Mouse (Mus musculus) limb, embryonic 10.5 days (tissue): ENCODE measurements around the gene Scaf8. TPM values are rescaled to one million over a fixed set of nuclear protein-coding genes. Genes with fewer than 3 reads are reported as not detected.
A peak's percentile ranks its signal among the peaks of the same experiment; 100 is the strongest.

Experiments used
- DNase-seq: peaks from one replicate; pipeline ENCODE4 v3.0.0-alpha.2; 2017; ENCODE audit warnings: low spot score
- H3K27ac ChIP-seq: fragments of 300-500 bp; sonication (generic); 2 replicates; pipeline ENCODE4 v1.5.1; 2016; ENCODE audit warnings: mild to moderate bottlenecking
- H3K27me3 ChIP-seq: fragments of 300-500 bp; sonication (generic); 2 replicates; pipeline ENCODE4 v1.6.1; 2016; ENCODE audit warnings: low read depth, mild to moderate bottlenecking; ENCODE audit not compliant: poor library complexity, severe bottlenecking
- H3K36me3 ChIP-seq: fragments of 300-500 bp; sonication (generic); 2 replicates; pipeline ENCODE4 v1.6.1; 2016; ENCODE audit warnings: mild to moderate bottlenecking, moderate library complexity
- H3K4me1 ChIP-seq: fragments of 300-500 bp; sonication (generic); 2 replicates; pipeline ENCODE4 v1.6.1; 2016
- H3K4me3 ChIP-seq: fragments of 300-500 bp; sonication (generic); 2 replicates; pipeline ENCODE4 v1.5.1; 2016; ENCODE audit warnings: mild to moderate bottlenecking, moderate library complexity
- H3K9me3 ChIP-seq: fragments of 300-500 bp; sonication (generic); replicated peaks from 2 replicates; pipeline ENCODE4 v1.6.1; 2016; ENCODE audit warnings: mild to moderate bottlenecking
- WGBS: fragments of 180-500 bp; shearing (Covaris S2); methylation state at CpG from one replicate; pipeline ENCODE4 v1.1.7; 2016; 5-methylcytosine and 5-hydroxymethylcytosine counted together
- polyA plus RNA-seq: library from polyadenylated mRNA; unstranded; fragments of >200 nt; fragmentation: Nextera tagmentation; extraction: Ambion mirVana; gene quantifications from 2 replicates; pipeline ENCODE4 v1.2.1, GENCODE M21; 2016

Gene Scaf8
- polyA plus RNA-seq, 1 experiment from 2014 or later, result 27.1 TPM

DNA sequence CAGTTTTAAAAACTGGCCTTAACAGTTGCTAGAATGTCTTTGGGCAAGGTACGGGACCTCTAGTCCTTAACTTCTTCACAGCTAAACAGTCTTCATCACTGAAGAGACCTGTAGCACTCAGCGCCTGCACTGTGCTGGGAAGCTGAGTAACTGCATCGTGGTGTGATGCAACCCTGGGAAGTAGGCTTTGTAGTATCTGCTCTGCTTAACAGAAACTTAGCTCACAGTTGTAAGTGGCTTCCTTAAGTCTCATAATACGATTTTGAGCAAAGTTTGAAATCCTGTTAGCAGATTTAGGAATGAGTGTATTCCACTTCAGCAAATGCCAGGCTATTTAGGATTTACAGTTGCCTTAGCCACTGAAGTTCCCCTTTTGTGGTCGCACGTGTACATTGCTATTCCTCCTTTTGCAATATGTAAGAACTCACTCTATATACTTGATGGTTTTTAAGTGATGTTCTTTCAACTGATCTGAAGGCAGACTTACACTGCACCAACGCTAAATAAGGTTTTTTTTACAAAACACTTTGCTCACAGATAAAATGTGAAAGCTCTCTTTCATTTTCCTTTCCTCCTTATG, 90.1 kb downstream of the Scaf8 start:
- peaks cover 15% of the 10 kb centered on the region for H3K4me1 ChIP-seq
- DNase-seq, result no peak
- 95% methylated on average over 7 of the region's 7 CpGs for WGBS
- no peaks in the 10 kb centered on the region for H3K27me3 ChIP-seq
- H3K36me3 ChIP-seq, result peaks cover 62% of the 10 kb centered on the region
- H3K9me3 ChIP-seq, result no peaks in the 10 kb centered on the region
- H3K4me3 ChIP-seq, result no peak overlapping the region
- no peak overlapping the region for H3K27ac ChIP-seq

DNA sequence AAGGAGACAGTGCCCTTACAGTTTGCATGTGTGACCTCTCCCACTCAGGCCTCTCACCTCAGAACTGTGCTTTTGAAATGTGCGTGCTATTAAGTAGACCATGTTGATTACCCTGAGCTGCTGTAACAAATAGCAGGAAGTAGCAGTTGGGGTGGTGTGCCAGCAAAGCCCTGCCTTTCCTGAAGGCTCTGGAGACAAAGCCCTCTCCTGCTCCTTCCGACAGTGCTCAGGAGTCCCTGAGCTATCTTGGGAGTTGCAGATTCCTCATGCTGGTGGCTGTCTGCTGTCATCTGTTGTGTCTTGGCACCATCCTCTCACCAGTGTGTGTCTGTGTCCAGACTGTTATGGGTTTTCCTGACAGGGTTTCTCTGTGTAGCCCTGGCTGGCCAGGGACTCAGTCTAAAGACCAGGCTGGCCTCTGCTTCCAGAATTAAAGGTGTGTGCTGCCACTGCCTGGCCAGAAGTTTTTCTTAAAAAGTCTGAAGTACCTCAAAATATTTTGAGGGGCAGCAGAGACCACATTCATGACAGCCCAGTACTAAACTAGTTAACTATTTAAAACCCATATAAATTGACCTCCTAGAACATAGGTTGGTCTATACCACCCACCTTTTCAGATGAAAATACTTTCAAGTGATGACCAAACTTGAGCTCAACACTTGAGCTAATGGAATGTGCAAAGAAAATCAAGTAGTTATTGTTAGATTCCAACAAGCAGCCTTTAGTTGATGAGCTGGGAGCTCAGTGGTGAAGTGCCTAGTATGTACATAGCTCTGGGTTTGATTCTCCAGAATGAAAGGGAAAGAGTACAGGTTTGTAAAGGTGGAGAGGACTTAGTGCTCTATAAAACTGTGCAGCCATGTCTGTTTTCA, 92.0 kb downstream of the Scaf8 start:
- H3K27me3 ChIP-seq, result no peaks in the 10 kb centered on the region
- peak overlapping the region; percentile 16; the same call in 1 of the 2 replicates for H3K27ac ChIP-seq
- WGBS, result 72% methylated on average over 2 of the region's 2 CpGs
- peaks cover 8% of the 10 kb centered on the region for H3K4me1 ChIP-seq
- peaks cover 51% of the 10 kb centered on the region for H3K36me3 ChIP-seq
- no peak overlapping the region for H3K4me3 ChIP-seq
- DNase-seq, result no peak
- no peaks in the 10 kb centered on the region for H3K9me3 ChIP-seq

DNA sequence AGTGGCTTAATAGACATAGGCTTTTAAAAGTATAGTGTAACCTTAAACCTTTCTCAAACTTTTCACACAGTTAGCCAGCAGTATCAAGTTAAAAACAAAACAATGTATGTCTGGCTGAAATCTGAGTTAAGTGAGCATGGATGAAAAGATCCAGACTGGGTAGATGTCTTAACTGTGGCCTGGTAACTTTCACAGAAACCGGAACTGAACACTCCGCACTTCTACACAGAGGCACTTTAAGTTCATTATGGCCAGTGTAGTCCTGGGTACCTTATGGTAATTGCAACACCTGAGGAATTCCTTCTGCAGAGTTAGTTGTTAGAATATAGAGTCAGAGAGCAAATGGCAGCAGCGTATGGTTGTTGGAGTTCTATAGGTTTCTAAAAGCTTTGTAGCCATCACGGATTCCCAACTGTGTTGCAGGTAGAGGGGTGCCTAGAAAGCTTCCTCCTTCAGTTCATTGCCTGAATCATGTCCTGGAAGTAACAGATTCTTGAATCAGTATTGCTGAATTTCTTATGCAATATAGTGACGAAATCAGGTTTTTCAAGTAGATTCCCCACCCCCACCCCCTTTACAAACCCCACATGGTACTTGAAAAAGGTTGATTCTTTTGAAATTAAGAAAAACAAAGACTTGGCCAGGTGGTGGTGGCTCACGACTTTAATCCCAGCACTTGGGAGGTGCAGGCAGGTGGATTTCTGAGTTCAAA, 92.9 kb downstream of the Scaf8 start:
- WGBS, result 90% methylated on average over 6 of the region's 6 CpGs
- Histone ChIP-seq H3K4me1 (peaks cover 8% of the 10 kb centered on the region), H3K4me3 (no peak overlapping the region), H3K9me3 (no peaks in the 10 kb centered on the region), H3K36me3 (peaks cover 52% of the 10 kb centered on the region), H3K27ac (no peak overlapping the region), H3K27me3 (no peaks in the 10 kb centered on the region)
- no peak for DNase-seq

DNA sequence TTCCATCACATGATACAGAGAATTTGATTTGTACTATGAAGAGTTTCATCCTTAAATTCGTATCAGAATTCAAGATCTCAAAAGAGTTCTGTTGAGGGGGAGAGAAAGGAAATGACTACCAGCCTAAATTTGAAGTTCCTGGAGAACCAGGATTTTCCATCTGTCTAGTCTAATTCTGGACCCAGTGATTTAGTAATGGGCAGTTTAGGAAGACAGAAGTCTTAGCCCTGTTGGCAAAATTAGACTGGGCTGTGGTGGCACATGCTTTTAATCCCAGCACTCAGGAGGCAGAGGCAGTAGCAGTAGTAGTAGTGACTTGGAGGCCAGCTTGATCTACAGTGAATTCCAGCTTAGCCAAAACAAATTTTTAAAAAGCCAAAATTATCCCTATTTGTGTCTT, 93.7 kb downstream of the Scaf8 start:
- peaks cover 55% of the 10 kb centered on the region for H3K36me3 ChIP-seq
- H3K27me3 ChIP-seq, result no peaks in the 10 kb centered on the region
- H3K4me1 ChIP-seq, result peaks cover 8% of the 10 kb centered on the region
- H3K27ac ChIP-seq, result no peak overlapping the region
- DNase-seq, result no peak
- no peak overlapping the region for H3K4me3 ChIP-seq
- no peaks in the 10 kb centered on the region for H3K9me3 ChIP-seq
- WGBS, result 87% methylated on average over 1 of the region's 1 CpGs

DNA sequence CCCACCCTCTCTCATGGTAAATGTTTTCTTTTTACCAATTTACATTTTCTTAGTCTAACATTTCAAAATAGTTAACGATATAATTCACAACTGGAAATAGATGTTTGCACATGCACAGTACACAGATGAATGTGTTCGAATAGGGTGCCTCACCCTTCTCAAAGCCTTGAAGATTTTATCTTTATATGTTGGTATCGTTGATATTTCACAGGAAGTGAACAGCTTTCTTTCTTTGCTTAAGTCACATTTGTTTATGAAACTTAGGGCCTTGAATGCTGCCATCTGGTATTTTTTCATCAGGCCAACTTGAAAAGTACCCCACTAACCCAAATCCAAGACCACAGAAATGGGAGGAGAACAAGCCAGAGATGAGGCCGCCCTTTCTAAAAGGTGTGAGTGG, 94.8 kb downstream of the Scaf8 start:
- WGBS, result 92% methylated on average over 4 of the region's 4 CpGs
- Histone ChIP-seq H3K27me3 (no peaks in the 10 kb centered on the region), H3K27ac (no peak overlapping the region), H3K9me3 (no peaks in the 10 kb centered on the region), H3K4me3 (no peak overlapping the region), H3K36me3 (peaks cover 53% of the 10 kb centered on the region), H3K4me1 (peaks cover 8% of the 10 kb centered on the region)
- no peak for DNase-seq

DNA sequence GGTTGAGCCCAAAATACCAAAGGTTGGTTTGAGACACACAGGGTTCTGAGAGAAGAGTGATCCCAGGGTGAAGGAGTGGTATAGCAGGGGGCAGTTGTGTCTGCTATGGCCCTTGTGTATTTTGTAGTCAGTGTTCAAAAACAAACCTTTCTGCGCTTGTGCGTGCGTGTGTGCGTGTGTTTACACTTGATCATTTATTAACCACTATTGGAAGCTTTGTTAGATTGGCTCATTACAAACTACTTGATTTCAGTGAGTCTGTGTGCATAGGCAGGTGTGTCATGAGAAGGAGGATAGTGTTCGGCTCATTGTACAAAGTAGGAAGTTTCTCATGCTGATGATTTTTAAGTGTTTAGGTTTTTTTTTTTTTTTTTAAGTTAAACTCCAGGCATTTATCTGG, 95.4 kb downstream of the Scaf8 start:
- 95% methylated on average over 5 of the region's 5 CpGs for WGBS
- DNase-seq, result no peak
- Histone ChIP-seq H3K27ac (no peak overlapping the region), H3K4me3 (no peak overlapping the region), H3K4me1 (peaks cover 8% of the 10 kb centered on the region), H3K36me3 (peaks cover 54% of the 10 kb centered on the region), H3K27me3 (no peaks in the 10 kb centered on the region), H3K9me3 (no peaks in the 10 kb centered on the region)

DNA sequence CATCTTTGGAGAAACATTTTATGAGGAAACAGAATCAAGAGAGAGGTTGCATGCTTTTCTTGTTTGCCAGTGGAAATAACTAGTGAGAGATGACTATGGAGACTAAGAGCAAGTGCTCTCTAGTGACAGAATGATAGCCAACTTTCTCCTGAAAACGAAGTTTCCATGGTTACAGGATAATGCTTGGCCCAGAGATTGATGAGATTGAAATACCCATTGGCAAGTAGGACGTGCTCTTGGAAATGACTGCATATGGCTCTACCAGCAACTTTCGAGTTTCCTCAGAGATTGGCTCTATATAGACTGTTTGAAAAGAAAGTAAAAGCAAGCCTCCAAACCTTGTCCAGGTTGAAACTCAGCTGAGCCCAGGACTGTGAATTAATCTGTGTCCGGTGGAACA, 97.3 kb downstream of the Scaf8 start:
- Histone ChIP-seq H3K4me1 (no peaks in the 10 kb centered on the region), H3K9me3 (no peaks in the 10 kb centered on the region), H3K27ac (no peak overlapping the region), H3K36me3 (peaks cover 63% of the 10 kb centered on the region), H3K27me3 (no peaks in the 10 kb centered on the region), H3K4me3 (no peak overlapping the region)
- WGBS, result 89% methylated on average over 4 of the region's 4 CpGs
- no peak for DNase-seq

DNA sequence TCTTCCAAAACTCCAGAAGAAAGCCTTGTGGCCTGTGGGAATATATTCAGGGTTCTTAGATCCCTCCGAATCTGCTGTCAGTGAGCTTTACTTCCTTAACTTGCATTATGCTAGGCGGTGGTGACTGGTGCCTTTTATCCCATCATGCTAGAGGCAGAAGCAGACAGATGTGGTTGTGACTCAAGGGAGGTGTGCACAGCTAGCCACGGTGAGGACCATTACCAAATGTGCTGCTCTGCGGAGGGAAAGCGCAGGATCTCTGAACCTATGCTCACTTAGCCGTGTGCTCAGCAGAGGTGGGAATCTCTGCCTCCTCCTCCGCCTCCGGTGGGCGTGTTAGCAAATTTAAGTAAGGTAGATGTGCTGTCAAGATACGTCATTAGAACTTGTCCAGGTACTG, 98.1 kb downstream of the Scaf8 start:
- 94% methylated on average over 10 of the region's 10 CpGs for WGBS
- Histone ChIP-seq H3K27ac (no peak overlapping the region), H3K27me3 (no peaks in the 10 kb centered on the region), H3K4me3 (no peak overlapping the region), H3K9me3 (no peaks in the 10 kb centered on the region), H3K36me3 (peaks cover 61% of the 10 kb centered on the region), H3K4me1 (no peaks in the 10 kb centered on the region)
- no peak for DNase-seq

DNA sequence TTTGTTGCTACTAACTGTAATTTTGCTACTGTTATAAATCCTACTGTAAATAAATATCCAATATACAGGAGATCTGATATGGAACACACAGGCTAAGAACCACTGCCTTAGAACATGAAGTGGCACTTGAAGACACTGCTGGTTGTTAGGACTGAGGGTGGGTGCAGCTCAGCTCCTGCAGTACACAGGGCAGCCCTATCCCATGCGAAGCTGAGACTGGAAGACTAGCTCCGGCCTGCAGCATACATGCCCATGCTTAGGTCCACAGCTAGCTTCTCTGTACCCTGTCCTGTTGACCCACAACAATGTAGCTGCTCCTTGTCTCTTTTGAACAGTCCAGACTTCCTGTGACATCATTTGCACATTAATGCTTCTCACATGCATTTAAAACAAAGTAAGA, 100.1 kb downstream of the Scaf8 start:
- no peak for DNase-seq
- WGBS, result 93% methylated on average over 2 of the region's 2 CpGs
- peaks cover 59% of the 10 kb centered on the region for H3K36me3 ChIP-seq

DNA sequence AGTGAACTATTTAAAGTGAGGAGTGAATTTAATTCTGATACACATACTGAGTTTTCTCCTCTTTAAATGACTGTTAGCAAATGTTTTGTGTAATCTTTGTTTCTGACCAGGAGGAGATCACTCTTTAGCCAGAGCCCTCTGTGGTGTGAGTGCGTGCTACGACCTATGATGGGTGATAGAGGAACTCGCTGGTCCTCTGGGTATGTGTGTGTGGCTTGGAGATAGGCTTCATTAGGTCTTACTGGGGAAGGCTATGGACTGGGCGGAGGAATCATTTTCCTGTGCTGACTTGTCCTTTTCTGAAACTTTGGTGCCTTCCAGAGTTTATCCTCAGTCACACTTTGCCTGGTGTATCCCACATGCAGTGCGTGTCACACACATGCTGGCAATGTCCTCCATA, 102.3 kb downstream of the Scaf8 start:
- H3K36me3 ChIP-seq, result peaks cover 49% of the 10 kb centered on the region
- no peak for DNase-seq

More for the DNA sequence above, 100.1 kb downstream of the Scaf8 start:
- Histone ChIP-seq H3K4me1 (no peaks in the 10 kb centered on the region), H3K9me3 (no peaks in the 10 kb centered on the region), H3K4me3 (no peak overlapping the region), H3K27me3 (no peaks in the 10 kb centered on the region), H3K27ac (no peak overlapping the region)

DNA sequence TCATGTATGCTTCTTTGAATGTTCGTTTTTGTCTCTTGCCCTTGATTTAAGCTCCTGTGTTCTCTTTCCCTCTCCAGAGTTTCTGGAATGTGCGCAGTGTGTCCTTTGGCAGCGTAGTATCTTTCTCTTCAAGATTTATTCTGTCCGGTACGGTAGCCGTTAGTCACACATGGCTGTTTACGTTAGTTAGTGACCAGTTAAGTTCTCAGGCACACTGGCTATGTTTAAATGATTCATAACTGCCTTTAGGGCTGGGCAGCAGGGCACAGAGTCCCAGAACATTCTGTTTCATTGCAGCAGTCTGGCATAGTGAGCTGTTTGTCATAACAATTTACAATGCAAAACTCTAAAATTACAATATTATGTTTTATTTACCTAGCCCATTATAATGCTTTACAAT, 103.6 kb downstream of the Scaf8 start:
- no peak for DNase-seq
- no peaks in the 10 kb centered on the region for H3K9me3 ChIP-seq
- H3K27ac ChIP-seq, result no peak overlapping the region
- 90% methylated on average over 7 of the region's 7 CpGs for WGBS
- no peaks in the 10 kb centered on the region for H3K27me3 ChIP-seq
- H3K4me1 ChIP-seq, result no peaks in the 10 kb centered on the region
- peaks cover 36% of the 10 kb centered on the region for H3K36me3 ChIP-seq
- no peak overlapping the region for H3K4me3 ChIP-seq

More for the DNA sequence above, 102.3 kb downstream of the Scaf8 start:
- H3K9me3 ChIP-seq, result no peaks in the 10 kb centered on the region
- H3K4me1 ChIP-seq, result no peaks in the 10 kb centered on the region
- H3K4me3 ChIP-seq, result no peak overlapping the region
- WGBS, result 90% methylated on average over 5 of the region's 5 CpGs
- H3K27me3 ChIP-seq, result no peaks in the 10 kb centered on the region
- H3K27ac ChIP-seq, result no peak overlapping the region

DNA sequence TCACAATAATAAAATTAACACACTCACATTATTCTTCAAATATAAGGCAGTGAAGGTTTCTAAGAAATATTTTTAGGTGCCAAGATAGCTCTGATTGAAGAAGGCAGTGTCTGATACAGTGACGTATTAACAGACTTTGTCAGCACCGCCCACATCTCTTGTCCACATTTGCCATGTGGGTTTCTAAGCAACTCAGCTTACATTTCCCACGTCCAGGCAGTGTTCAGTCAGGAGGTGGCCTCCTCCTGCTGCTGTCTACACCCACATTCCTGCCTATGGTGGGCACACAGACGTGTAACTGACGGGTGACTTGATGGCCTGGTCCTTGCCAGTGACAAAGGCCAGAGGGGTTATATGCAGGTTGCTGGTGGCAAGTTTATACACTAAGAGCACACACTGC, 104.1 kb downstream of the Scaf8 start:
- DNase-seq, result no peak
- Histone ChIP-seq H3K4me3 (no peak overlapping the region), H3K36me3 (peaks cover 34% of the 10 kb centered on the region), H3K9me3 (no peaks in the 10 kb centered on the region), H3K27ac (no peak overlapping the region), H3K27me3 (no peaks in the 10 kb centered on the region), H3K4me1 (no peaks in the 10 kb centered on the region)
- 79% methylated on average over 5 of the region's 5 CpGs for WGBS

DNA sequence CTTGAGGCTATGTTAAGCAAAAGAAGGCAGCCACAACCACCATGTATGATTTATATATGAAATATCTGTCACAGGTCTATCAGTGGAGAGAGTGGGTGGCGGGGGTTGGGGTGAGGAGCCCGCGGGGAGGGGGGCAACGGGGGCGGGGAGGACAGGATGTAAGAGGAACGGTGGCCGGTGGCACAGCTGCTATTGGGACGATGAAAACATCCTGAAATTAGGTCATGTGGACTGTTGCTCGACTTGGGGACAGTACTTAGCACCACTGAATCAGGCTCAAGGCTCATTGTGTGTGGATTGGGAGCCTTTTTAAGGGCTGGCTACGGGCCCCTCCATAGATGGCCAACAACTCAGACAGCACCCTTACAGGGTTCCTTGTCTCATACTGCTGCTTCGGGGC, 105.4 kb downstream of the Scaf8 start:
- peaks cover 24% of the 10 kb centered on the region for H3K36me3 ChIP-seq
- no peak overlapping the region for H3K27ac ChIP-seq
- H3K4me1 ChIP-seq, result no peaks in the 10 kb centered on the region
- DNase-seq, result no peak
- no peak overlapping the region for H3K4me3 ChIP-seq
- H3K27me3 ChIP-seq, result no peaks in the 10 kb centered on the region
- H3K9me3 ChIP-seq, result no peaks in the 10 kb centered on the region
- WGBS, result 78% methylated on average over 11 of the region's 11 CpGs
